Mouse (Mus musculus) spleen, postnatal 4 days (tissue): Measurements from ENCODE around the gene Duox2.
A peak's percentile ranks its signal among the peaks of the same experiment; 100 is the strongest.

Experiments used
- DNase-seq, 2 experiments: peaks; one replicate each; pipeline ENCODE4 v3.0.0; 2022; ENCODE audit warnings: low spot score in 2 of 2

Gene Duox2

GRCm38 (mm10) chr2:122240735-122241134, 57.5 kb downstream of the Duox2 start:
- DNase-seq, result no peak

- DNase-seq, result no peak
Measured at GRCm38 (mm10) chr2:122237891-122238470, 60.3 kb downstream of the Duox2 start.

- DNase-seq, result no peak
Measured at GRCm38 (mm10) chr2:122236321-122236720, 61.9 kb downstream of the Duox2 start.

- no peak for DNase-seq
Measured at GRCm38 (mm10) chr2:122235425-122235824, 62.8 kb downstream of the Duox2 start.

GRCm38 (mm10) chr2:122234611-122235288, 63.5 kb downstream of the Duox2 start, which contains the start of gene Sord:
Sord (plus strand) TSS chr2:122234749.
- peak; percentile 61 to 82 for DNase-seq

GRCm38 (mm10) chr2:122233759-122234557, 64.3 kb downstream of the Duox2 start:
- no peak for DNase-seq

- DNase-seq, result no peak
Measured at GRCm38 (mm10) chr2:122233341-122233740, 64.9 kb downstream of the Duox2 start.

GRCm38 (mm10) chr2:122231616-122232015, 66.6 kb downstream of the Duox2 start:
- DNase-seq, result no peak

GRCm38 (mm10) chr2:122230395-122230794, 67.9 kb downstream of the Duox2 start:
- no peak for DNase-seq
